Mouse (Mus musculus): Measurements from ENCODE around the gene Stk10.

The Stk10 gene

DNA sequence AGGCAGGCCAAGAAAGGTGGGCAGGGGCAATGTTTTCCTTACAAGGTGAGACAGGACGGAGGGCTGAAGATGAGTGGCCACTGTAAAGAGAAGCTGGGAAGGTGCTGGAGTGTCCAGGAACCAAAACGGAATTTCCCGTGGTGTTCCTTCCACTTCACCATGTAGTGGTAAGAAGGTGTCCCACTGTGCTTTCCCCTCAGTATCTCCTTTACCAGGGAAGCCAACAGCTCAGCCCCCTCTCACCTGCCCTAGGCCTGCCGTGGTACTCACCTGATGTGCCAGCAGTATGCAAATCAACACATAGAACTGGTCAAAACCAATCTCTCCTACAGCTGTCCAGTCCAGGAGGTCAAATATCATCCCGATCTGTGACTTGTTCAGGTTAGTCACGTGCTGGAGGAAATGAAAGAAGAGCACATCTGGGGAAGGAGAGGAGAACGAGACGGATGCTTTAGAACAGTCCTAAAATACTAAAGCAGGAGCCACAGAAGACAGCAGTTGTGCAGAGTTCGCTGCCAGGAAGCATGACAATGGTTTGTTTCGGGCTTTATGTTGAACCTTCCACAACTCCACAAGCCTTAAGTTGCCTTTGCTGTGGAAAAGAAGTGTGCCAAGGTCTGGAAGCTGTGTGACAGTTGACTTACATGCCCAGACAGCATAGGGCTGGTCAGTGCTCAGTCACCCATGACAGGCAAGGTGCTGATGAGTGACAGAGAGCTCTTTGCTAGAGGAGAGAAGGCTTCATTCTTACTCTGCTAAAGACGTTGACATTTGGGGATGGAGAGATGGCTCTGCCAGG, 8.8 kb upstream of the Stk10 start:
- intact Hi-C loops (cut with DNase I), result no loop called here

DNA sequence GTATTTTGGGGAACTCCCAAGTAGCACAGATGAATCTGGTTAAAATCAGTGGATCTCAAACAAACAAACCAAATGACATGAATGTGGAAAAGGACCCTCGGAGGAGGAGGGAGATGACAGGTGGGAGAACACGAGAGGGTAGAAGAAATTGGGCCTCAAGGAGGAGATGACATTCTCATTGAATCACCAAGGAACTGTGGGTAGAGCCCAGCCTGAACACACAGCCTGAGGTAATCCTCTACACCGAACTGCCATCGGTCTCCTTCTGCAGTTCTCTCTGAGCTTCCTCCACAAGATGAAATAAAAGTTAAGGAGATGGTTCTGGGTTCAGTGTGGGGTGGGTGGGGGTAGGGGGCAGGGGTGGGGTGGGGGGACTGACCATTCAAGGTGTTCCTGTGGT, 6.1 kb upstream of the Stk10 start:
- intact Hi-C loops (cut with DNase I), result no loop called here

DNA sequence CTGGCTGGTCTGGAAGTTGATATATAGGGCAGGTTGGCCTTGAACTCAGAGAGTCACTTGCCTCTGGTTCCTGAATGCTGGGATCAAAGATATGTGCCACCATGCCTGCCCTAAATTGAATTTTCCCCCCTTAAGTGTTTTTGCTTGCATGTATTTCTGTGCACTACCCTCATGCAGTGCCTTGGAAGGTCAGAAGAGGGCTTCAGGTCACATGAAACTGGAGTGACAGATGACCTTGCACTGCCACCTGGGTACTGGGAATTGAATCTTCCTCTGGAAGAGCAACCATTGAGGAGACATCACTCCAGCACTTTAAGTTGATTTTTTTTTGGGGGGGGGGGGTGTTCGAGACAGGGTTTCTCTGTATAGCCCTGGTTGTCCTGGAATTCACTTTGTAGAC, 3.0 kb upstream of the Stk10 start:
- intact Hi-C loops (cut with DNase I), result loop anchor here (5.0 kb wide), 2 partner anchors 57 to 78 kb away; no protein-coding TSS in a partner anchor

DNA sequence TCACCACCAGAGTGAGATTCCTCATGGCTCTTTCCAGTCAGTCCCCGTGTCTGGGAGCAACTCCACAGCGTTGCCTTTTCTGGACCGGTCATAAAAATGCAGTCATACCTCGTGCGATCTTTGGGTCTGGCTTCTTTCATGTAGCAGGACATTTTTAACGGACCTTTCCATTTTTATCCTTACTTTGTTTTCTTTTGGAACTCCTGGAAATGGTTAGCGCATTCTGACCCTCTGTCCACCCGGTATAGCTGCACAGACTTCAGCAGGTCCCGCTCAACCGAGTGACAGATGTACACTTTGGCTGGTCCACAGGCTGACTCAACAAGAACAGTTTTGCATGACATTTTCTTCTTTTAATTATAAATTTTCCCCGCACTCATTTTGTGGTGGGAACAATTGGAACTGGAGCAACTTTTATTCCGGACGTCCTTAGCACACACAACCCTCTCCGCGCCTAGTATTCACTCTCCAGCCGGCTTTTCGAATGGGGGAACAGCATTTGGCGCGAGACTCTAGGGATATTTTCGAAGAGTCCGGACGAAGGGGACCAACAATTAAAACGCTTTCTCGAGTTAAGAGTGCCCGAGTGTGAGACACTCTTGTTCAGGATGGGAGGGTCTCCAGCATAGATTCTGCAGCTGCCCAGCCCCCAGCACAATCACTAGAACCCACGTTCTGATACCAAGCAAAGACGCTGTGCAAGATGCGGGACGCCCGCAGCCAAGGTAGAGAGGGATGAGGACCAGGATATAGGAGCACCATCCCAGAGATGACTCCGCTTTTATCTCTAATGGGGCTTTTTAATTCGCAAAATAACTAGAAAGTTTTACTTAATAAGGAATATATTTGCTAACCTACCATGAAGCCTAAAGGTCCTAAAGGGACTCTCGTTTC, 987 bp upstream of the Stk10 start, which contains the start of gene Efcab9:
Efcab9 (minus strand) TSS at position 211 of the 894 bp plus-strand sequence.
- intact Hi-C loops (cut with DNase I), result loop anchor here (5.0 kb wide), 2 partner anchors 55 to 80 kb away; no protein-coding TSS in a partner anchor

DNA sequence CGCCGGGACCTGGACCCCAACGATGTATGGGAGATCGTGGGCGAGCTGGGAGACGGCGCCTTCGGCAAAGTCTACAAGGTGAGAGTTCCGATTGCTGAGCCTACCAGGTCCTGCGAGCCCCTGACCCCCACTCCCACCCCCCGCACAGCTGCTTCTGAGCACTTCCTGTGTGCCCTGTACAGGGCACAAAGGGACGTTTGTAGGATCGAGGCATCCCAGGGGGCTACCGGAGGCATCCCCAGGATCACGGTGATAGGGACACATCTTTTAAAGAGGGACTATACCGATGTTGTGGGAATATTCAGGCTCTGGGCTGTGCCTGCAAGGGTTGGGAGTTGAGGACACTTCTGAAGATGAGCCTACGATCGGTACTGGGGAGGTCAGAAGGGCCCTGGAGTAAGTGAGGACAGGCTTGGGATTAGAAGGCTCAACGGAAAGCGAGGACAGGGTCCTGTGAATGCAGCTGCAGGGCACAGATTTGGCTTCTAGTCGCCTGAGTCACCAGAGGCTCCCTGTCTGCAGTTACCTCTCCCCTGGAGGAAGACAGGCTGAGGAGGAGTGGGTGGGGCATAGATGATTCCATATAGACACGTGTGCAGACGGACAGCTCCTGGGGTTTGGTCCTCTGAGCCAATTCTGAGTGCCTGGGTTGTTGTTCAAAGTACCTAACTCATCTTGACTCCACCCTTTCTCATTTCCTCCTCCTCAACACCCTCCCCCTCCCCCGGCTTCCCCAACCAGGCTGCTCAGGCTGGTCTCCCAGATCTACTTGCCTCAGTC, 567 bp downstream of the Stk10 start:
- intact Hi-C loops (cut with DNase I), result loop anchor here (5.0 kb wide), 2 partner anchors 54 to 81 kb away; no protein-coding TSS in a partner anchor

DNA sequence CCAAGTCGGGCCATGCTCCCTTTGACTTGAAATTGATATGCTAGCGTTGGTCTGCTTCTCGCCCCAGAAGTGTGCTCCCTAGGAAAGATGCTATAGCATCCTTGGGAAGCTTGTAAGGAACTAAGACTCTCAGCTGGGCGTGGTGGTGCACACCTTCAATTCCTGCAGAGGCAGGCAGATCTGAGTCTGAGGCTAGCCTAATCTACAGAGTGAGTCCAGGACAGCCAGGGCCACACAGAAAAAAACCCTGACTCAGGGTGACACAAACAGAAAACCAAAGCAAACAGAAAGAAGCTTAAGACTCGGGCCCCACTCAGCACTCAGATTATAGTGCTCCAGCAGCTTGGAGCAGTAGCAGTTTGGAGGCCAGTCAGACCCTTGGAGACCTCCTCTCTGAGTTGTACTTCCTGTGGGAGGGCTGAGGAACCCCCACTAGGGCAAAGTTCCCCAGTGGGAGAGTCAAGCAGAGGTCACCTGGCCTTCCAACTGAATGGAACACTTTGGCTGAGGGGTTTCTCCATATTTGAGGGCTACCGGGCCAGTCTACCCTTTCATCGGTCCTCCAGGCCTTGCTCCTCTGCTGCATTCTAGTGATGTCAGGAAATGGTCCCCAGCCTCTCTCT, 1.5 kb downstream of the Stk10 start:
- intact Hi-C loops (cut with DNase I), result loop anchor here (5.0 kb wide), 2 partner anchors 53 to 82 kb away; no protein-coding TSS in a partner anchor

DNA sequence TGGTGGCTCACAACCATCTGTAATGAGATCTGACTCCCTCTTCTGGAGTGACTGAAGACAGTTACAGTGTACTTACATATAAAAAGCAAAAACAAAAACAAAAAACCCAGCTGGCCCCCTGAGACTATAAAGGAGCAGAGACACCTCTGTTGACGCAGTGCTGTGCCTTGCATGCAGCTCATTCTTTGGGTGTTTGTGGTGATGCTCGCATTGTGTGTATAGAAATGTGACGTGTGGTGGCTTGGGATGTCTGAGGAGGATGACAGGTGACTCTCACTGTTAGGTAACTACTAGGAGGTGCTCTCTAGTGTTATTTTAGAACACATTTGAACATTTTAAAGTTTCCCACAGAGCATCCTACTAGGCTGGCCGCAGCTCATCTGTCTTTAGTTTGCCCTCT, 2.5 kb downstream of the Stk10 start:
- intact Hi-C loops (cut with DNase I), result no loop called here

DNA sequence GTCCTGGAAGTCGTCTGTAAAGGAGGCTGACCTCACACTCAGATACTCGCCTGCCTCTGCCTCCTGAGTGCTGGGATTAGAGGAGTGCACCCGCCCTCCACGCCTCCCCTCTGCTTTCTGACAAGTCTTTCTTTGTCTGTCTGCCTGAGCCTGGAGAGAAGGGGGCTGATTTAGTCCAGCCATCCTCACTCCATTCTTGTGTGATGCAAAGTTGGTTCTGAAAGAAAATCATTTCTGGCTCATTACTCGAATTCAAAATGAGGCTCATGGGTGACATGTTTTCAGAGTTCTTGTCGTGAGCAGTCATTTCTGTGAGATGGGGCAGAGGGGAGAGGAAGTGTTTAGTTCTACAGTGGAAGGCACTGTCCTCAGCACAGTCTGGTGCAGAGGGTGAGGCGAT, 3.8 kb downstream of the Stk10 start:
- intact Hi-C loops (cut with DNase I), result no loop called here

DNA sequence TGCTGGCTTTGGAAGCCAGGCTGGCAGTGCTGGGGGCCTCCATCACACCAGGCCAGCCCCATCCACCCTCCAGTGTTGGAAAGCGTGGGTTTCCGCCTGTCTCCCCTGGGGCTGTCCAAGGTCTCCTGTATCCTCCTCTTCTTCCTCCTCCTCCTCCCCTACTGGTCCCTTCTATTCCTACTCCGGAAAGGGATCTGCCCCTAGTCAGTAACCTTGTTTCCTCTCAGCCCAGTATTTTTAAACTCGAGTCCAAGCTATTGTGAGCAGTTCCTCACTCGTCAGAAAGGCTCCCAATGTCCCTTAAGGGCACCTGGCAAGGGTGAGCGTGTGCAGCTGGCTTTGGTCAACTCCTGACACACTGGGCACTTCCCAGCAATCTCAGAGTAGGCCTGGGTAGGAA, 5.3 kb downstream of the Stk10 start:
- intact Hi-C loops (cut with DNase I), result no loop called here

DNA sequence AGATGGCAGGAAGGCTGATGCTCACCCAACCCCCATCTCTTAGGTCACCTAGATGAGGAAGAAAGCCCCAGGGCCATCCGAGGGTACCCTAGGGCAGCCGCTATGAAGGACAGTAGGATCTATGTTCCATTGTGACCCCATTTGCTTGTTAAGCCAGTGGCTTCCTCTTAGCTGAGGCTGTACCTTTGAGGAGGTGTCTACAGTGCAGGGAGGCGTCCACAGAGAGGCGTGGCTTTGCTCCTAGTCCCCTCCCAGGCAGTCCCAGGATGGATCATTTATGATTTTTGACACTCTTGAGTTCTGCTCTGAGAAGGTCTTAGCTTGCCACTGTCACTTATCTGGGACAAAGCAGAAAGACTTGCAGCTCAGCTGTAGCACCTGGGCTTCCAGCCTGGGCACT, 5.7 kb downstream of the Stk10 start:
- intact Hi-C loops (cut with DNase I), result no loop called here

DNA sequence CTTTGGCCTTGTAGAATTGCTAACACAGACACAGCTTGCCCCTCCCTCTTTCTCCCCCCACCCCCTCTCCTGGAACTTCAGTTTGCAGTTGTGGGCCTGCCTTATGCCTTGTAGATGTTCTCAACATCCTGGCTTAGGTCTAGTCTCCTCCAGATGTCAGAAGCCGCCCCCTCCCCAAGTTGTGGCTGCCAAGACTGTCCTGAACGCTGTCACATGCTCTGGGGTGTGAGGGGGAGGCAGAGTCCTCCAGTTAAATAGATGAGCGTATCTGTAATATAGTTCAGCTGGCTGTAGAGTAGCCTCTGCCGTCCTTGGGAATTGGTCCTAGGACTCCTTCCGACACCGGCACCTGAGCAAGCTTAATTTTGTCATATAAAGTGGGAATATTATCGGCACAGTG, 6.6 kb downstream of the Stk10 start:
- intact Hi-C loops (cut with DNase I), result no loop called here

DNA sequence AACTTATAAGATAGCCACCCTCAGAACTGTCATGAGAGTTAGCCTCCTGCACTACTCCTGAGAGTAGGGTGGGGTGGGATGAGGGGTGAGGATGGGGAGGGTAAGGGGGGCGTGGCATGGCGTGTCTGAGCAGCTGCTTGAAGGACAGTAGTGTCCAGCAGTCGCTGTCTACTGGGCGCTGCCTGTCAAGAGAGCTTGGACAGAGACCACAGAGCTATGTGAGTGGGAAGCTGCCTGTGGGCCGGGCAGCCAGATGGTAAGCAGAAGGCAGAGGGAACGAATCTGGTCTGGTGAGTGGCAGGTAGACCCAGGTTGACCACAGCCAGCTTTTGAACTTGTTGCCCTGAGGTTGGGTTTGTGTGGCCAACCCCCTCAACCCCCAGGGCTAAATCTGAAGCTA, 7.4 kb downstream of the Stk10 start:
- intact Hi-C loops (cut with DNase I), result no loop called here

DNA sequence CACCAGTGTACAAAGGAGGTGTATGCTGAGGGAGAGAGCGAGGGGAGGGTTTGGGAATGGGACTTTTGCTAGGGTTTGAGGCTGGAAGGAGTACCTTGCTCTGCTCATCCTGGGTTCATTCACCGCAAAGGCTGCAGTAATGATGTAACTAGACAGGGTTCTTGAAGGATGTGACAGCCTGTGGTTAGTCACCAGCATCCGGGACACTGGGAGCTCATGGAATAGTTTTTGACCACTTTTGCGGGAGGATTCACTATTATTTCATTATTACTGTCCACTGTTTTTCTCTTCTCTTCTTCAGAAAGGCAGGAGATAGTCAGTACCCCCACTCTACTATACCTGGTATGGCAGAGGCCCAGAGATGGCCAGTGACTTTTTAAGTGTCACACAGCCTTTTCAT, 9.1 kb downstream of the Stk10 start:
- intact Hi-C loops (cut with DNase I), result no loop called here

DNA sequence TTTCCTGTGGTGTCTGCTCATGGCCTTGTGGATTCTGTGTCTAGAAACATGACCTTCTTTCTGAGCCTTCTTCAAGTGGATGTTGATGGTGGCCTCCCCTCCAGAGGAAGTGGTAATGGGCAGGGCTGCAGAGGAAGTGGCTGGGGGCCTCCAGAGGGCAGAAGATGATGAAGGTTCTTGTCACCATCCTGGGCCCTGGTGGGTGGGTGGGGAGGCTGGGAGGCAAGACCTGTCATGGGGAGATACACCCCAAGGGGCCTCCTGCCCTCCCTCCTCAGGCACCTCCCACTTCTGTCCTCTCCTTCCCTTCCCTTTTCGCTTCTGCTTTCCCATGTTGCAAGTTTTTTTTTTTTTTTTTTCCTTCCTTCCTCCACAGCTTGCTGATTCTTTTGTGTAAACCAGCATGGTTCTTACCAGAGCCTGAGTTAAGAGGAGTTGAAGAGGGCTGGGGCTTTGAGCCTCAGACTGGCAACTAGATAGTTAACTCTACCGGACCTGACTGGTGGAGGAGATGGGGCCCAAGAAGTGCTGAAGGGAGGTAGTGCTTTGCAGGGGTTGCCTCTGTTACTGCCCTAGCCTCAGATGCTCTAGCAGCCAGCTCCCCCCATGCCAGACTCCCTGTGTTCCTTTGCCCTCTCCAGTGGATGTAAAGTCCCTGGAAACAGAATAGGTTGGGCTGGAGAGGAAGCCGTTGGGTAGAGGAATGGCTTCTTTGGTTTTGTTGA, 9.7 kb downstream of the Stk10 start:
- intact Hi-C loops (cut with DNase I), result no loop called here

DNA sequence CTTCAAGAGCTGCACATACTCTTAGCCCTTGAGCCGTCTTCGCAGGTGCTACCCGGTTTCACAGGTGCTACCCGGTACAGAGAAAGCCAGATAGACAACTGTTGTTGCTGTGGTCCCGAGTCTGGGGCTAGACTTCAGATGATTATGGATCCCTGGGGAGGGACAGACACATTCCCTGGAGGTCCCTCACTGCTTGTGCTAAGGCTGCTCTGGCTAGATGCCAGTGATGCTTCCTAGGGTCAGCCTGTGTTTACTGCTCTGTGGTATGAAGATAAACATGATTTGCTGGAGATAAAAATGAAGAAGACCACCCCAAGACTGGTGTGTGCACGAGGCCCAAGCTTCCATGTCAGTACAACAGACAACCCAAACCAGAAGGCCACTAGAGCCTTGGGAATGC, 10.9 kb downstream of the Stk10 start:
- intact Hi-C loops (cut with DNase I), result no loop called here

DNA sequence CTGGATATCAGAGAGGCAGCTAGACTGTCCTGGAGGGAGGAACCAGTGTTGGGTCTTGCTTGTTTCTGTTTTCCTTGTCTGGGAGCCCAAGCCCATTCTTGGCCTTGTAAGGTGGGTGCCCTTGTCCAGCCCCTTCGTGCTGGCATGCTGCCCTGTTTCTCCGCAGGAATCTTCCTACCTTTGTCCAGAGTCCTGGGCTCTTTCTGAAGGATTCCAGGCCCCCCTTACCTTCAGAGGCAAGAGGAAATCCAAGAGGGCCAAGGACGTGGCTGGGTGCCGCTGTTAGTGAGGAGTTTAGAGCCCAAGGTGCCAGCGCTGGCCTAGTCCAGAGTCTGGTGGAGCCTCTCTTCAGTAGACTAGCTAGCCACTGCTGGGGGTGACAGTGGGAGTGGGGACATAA, 11.4 kb downstream of the Stk10 start:
- intact Hi-C loops (cut with DNase I), result no loop called here

DNA sequence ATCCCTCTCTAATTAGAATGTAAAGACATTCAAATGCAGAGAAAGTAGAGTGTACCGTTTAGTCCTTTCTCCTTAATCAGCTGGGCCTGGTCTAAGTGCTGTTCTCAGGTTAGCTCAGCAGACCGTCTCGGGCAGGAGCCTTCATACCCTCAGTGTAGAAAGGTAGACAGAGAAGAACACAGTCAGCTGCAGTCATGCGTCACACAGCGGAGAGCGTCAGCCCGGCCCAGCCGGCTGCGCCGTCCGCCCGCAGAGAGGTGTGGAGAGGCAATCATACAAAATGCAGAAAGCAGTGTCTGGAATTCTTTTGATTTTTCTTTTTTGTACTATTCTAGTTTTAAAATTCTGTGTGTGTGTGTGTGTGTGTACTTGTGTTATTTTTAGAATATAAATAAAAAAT, 12.5 kb downstream of the Stk10 start:
- intact Hi-C loops (cut with DNase I), result no loop called here

DNA sequence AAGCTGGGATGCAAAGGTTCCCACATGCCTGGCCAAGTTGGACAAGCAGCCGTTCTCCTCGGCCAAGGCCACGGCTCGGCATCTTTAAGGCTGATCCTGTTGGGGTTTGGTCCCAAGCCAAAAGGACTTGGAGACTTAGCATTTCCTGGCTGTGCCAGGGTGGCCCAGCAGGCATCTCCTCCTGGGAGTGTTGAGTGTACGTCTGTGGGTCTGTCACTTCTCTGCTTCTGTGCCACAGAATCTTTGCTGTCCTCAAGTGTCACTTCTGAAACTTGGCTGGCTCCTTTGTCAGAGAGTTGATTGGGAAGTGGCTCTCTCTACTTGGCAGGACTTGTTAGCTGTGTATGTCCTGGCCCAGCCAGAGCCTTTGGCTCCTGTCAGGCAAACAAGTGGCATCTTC, 13.4 kb downstream of the Stk10 start:
- intact Hi-C loops (cut with DNase I), result no loop called here

DNA sequence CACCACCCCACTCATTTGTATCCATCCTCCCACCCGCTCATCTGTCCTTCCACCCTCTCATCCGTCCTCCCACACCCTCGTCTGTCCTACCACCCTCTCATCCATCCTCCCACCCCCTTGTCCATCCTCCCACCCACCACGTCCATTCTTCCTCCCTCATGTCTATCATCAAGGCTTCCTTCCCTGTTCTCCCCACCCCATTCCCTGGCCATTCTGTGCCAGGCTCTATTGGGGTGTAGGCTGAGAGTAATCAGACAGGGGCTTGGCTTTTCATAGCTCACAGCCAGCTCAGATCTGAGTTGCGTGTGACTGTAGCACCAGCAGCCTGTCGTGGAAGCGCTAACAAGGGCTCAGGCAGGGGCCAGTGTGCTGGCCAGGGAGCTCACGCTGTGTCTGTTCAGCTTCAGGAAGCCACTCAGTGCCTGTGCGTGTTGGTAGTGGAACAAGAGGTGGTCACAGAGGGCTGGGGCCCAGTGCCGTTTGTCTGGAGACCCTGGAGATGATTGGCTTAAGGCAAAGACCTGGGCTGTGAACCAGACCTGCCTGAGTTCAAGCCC, 14.4 kb downstream of the Stk10 start:
- intact Hi-C loops (cut with DNase I), result no loop called here

DNA sequence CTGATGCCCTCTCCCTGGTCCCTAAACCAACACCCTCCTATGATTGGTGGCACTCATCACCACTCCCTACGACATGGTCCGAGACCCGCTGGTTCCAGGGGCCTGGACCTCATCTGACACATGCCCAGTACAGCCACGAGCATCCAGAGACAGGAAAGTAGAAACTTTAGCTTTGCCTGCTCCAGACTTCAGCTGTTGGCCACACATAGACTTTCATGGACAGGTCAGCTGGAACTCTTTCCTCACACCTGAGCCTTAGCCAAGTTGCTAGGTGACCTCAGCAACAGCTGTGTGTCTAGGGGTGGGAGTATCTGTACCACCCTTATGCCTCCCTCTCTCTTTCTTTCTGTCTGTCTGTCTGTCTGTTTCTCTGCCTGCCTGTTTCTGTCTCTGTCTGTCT, 15.1 kb downstream of the Stk10 start:
- intact Hi-C loops (cut with DNase I), result no loop called here
